Mouse (Mus musculus) MEL (cell line): ENCODE measurements around the gene Ppp1r8. TPM values are rescaled to one million over a fixed set of nuclear protein-coding genes. Genes with fewer than 3 reads are reported as not detected.

ENCODE experiments used
- DNase-seq: peaks from one replicate; pipeline ENCODE4 v3.0.0; 2011; ENCODE audit warnings: low read depth, low spot score
- H3K27ac ChIP-seq: 2 replicates; pipeline ENCODE4 v1.5.1; 2012; ENCODE audit warnings: low read depth, mild to moderate bottlenecking, control low read depth, low read length, moderate library complexity; ENCODE audit not compliant: control insufficient read depth
- H3K27me3 ChIP-seq, 2 experiments: fragments of 150-350 bp in 1 of 2; sonication (generic) in 1 of 2; 2 replicates each; pipeline ENCODE4 v1.6.1; 2012; ENCODE audit warnings: low read length in 2 of 2, mild to moderate bottlenecking in 2 of 2, improper control_type of control experiment in 1 of 2, moderate library complexity in 1 of 2; ENCODE audit not compliant: insufficient read depth in 2 of 2, control insufficient read depth in 1 of 2
- H3K36me3 ChIP-seq, 2 experiments: 2 replicates each; pipeline ENCODE4 v1.6.1; 2012 to 2014; ENCODE audit warnings: low read length in 2 of 2, improper control_type of control experiment in 1 of 2, inconsistent platforms in 1 of 2, mild to moderate bottlenecking in 1 of 2; ENCODE audit not compliant: insufficient read depth in 2 of 2, control insufficient read depth in 1 of 2
- H3K4me1 ChIP-seq, 2 experiments: fragments of 150-350 bp in 1 of 2; sonication (generic) in 1 of 2; 2 replicates each; pipeline ENCODE4 v1.6.1; 2012; ENCODE audit warnings: low read length in 2 of 2, improper control_type of control experiment in 1 of 2, mild to moderate bottlenecking in 1 of 2; ENCODE audit not compliant: insufficient read depth in 2 of 2, control insufficient read depth in 1 of 2
- H3K4me3 ChIP-seq, 2 experiments: fragments of 150-350 bp in 1 of 2; sonication (generic) in 1 of 2; 2 replicates each; pipeline ENCODE4 v1.5.1; 2012; ENCODE audit warnings: low read depth in 2 of 2, low read length in 2 of 2, mild to moderate bottlenecking in 2 of 2, moderate library complexity in 2 of 2, control low read depth in 1 of 2, improper control_type of control experiment in 1 of 2; ENCODE audit not compliant: control insufficient read depth in 1 of 2, insufficient read depth in 1 of 2
- H3K79me2 ChIP-seq: 2 replicates; pipeline ENCODE4 v1.6.1; 2012; ENCODE audit warnings: mild to moderate bottlenecking, low read length, moderate library complexity; ENCODE audit not compliant: control insufficient read depth, poor library complexity, insufficient read depth
- H3K9ac ChIP-seq: 2 replicates; pipeline ENCODE4 v1.6.1; 2012; ENCODE audit warnings: low read depth, mild to moderate bottlenecking, control low read depth, low read length, moderate library complexity; ENCODE audit not compliant: control insufficient read depth, poor library complexity, severe bottlenecking
- H3K9me3 ChIP-seq: fragments of 150-350 bp; sonication (generic); replicated peaks from 2 replicates; pipeline ENCODE4 v1.6.1; 2012; ENCODE audit warnings: mild to moderate bottlenecking, low read length, improper control_type of control experiment, moderate library complexity; ENCODE audit not compliant: insufficient read depth
- CHD1 ChIP-seq: IDR thresholded peaks from 2 replicates; pipeline ENCODE4 v1.6.1; 2012; ENCODE audit warnings: low read depth, mild to moderate bottlenecking, inconsistent platforms, low read length, improper control_type of control experiment
- CTCF ChIP-seq, 3 experiments: IDR thresholded peaks in 2 of 3; conservative IDR thresholded peaks in 1 of 3; 2 replicates each; pipeline ENCODE4 v1.5.1; 2011 to 2012; ENCODE audit warnings: low read length in 3 of 3, low read depth in 2 of 3, mild to moderate bottlenecking in 2 of 3, improper control_type of control experiment in 1 of 3, inconsistent platforms in 1 of 3, mixed read lengths in 1 of 3, moderate library complexity in 1 of 3; ENCODE audit not compliant: control insufficient read depth in 1 of 3, insufficient read depth in 1 of 3, poor library complexity in 1 of 3, severe bottlenecking in 1 of 3
- ELF1 ChIP-seq: IDR thresholded peaks from 2 replicates; pipeline ENCODE4 v1.6.1; 2014; ENCODE audit warnings: low read depth, mild to moderate bottlenecking, inconsistent platforms, low read length, improper control_type of control experiment, moderate library complexity
- GATA1 ChIP-seq: IDR thresholded peaks from 2 replicates; pipeline ENCODE4 v1.6.1; 2011; ENCODE audit warnings: low read depth, low read length, improper control_type of control experiment
- JUND ChIP-seq: IDR thresholded peaks from 2 replicates; pipeline ENCODE4 v1.6.1; 2011; ENCODE audit warnings: low read depth, mild to moderate bottlenecking, improper control_type of control experiment, low read length
- KAT2A ChIP-seq: conservative IDR thresholded peaks from 2 replicates; pipeline ENCODE4 v1.6.1; 2012; ENCODE audit warnings: low read depth, low read length, improper control_type of control experiment, inconsistent platforms
- MAFK ChIP-seq: IDR thresholded peaks from 2 replicates; pipeline ENCODE4 v1.6.1; 2011; ENCODE audit warnings: low read depth, mild to moderate bottlenecking, low read length, improper control_type of control experiment, borderline replicate concordance
- MAX ChIP-seq: IDR thresholded peaks from 2 replicates; pipeline ENCODE4 v1.6.1; 2011; ENCODE audit warnings: low read length, improper control_type of control experiment
- MAZ ChIP-seq: IDR thresholded peaks from 2 replicates; pipeline ENCODE4 v1.6.1; 2012; ENCODE audit warnings: low read depth, mild to moderate bottlenecking, inconsistent platforms, low read length, improper control_type of control experiment
- MEF2A ChIP-seq: IDR thresholded peaks from 2 replicates; pipeline ENCODE4 v1.6.1; 2014; ENCODE audit warnings: low read depth, mild to moderate bottlenecking, inconsistent platforms, low read length, improper control_type of control experiment; ENCODE audit not compliant: poor library complexity, insufficient replicate concordance, severe bottlenecking; ENCODE audit errors: extremely low read depth
- MXI1 ChIP-seq: IDR thresholded peaks from 2 replicates; pipeline ENCODE4 v1.6.1; 2011; ENCODE audit warnings: mild to moderate bottlenecking, low read depth, low read length, improper control_type of control experiment
- MYB ChIP-seq: IDR thresholded peaks from 2 replicates; pipeline ENCODE4 v1.6.1; 2011; ENCODE audit warnings: mild to moderate bottlenecking, low read depth, low read length, improper control_type of control experiment
- MYC ChIP-seq: IDR thresholded peaks from 2 replicates; pipeline ENCODE4 v1.6.1; 2011; ENCODE audit warnings: low read depth, mild to moderate bottlenecking, low read length, improper control_type of control experiment, moderate library complexity
- NELFE ChIP-seq: IDR thresholded peaks from 2 replicates; pipeline ENCODE4 v1.6.1; 2011; ENCODE audit warnings: low read depth, low read length, improper control_type of control experiment
- NRF1 ChIP-seq: IDR thresholded peaks from 2 replicates; pipeline ENCODE4 v1.6.1; 2014; ENCODE audit warnings: low read depth, mild to moderate bottlenecking, inconsistent platforms, low read length, improper control_type of control experiment, moderate library complexity; ENCODE audit not compliant: poor library complexity, insufficient read depth, severe bottlenecking
- POLR2A ChIP-seq, 2 experiments: IDR thresholded peaks; 2 replicates each; pipeline ENCODE4 v1.6.1; 2011 to 2012; ENCODE audit warnings: low read length in 2 of 2, mild to moderate bottlenecking in 2 of 2, control low read depth in 1 of 2, improper control_type of control experiment in 1 of 2, low read depth in 1 of 2, moderate library complexity in 1 of 2; ENCODE audit not compliant: control insufficient read depth in 1 of 2, insufficient read depth in 1 of 2, poor library complexity in 1 of 2
- POLR2AphosphoS5 ChIP-seq: IDR thresholded peaks from 2 replicates; pipeline ENCODE4 v1.6.1; 2012; ENCODE audit warnings: low read depth, borderline replicate concordance, mild to moderate bottlenecking, inconsistent platforms, low read length, moderate library complexity, mixed read lengths
- RCOR1 ChIP-seq: IDR thresholded peaks from 2 replicates; pipeline ENCODE4 v1.6.1; 2012; ENCODE audit warnings: low read depth, mild to moderate bottlenecking, inconsistent platforms, low read length, improper control_type of control experiment
- SIN3A ChIP-seq: IDR thresholded peaks from 2 replicates; pipeline ENCODE4 v1.6.1; 2012; ENCODE audit warnings: low read length, improper control_type of control experiment, inconsistent platforms
- TBP ChIP-seq: IDR thresholded peaks from 2 replicates; pipeline ENCODE4 v1.8.0; 2011; ENCODE audit warnings: low read depth, low read length, improper control_type of control experiment
- USF2 ChIP-seq, 2 experiments: IDR thresholded peaks; 2 replicates each; pipeline ENCODE4 v1.6.1; 2011 to 2012; ENCODE audit warnings: improper control_type of control experiment in 2 of 2, low read length in 2 of 2, borderline replicate concordance in 1 of 2, inconsistent platforms in 1 of 2, low read depth in 1 of 2, mild to moderate bottlenecking in 1 of 2; ENCODE audit not compliant: insufficient read depth in 1 of 2
- ZKSCAN1 ChIP-seq: IDR thresholded peaks from 2 replicates; pipeline ENCODE4 v1.6.1; 2012; ENCODE audit warnings: low read depth, mild to moderate bottlenecking, inconsistent platforms, low read length, improper control_type of control experiment, moderate library complexity
- ZMIZ1 ChIP-seq: IDR thresholded peaks from 2 replicates; pipeline ENCODE4 v1.6.1; 2012; ENCODE audit warnings: low read depth, mild to moderate bottlenecking, inconsistent platforms, low read length, improper control_type of control experiment, moderate library complexity
- polyA plus RNA-seq, 2 experiments: library from polyadenylated mRNA; stranded (reverse) in 1 of 2; unstranded in 1 of 2; fragments of >175 nt in 1 of 2; fragments of >200 nt in 1 of 2; gene quantifications; 2 replicates each; pipeline versions ENCODE4 v1.2.1 to v1.2.4; 2012; ENCODE audit warnings: low replicate concordance in 2 of 2, low read depth in 1 of 2; ENCODE audit not compliant: insufficient read length in 2 of 2, insufficient read depth in 1 of 2, missing spikeins in 1 of 2
- total RNA-seq: library from RNA; depleted of rRNA; stranded (reverse); fragments of 300-350 nt; gene quantifications from 2 replicates; pipeline ENCODE4 v1.2.3, GENCODE M21; 2012

Gene Ppp1r8
- total and polyA plus RNA-seq, 3 experiments: 83.6 to 103 TPM; not detected in 1

- TF ChIP-seq NELFE (no peak), POLR2AphosphoS5 (no peak), MXI1 (peak; percentile 75), MAX (peak; percentile 32), ZMIZ1 (no peak), MYC (peak; percentile 51; the same call in 1 of the 2 replicates), GATA1 (no peak), SIN3A (peak; percentile 61), ELF1 (peak; percentile 56; the same call in 1 of the 2 replicates)
- TF ChIP-seq, all 39 proteins: peak for 5
- H3K27ac ChIP-seq: peak overlapping the region; percentile 83
- peak; percentile 73 for DNase-seq
These were observed 575 bp downstream of the Ppp1r8 start for GRCm38 (mm10) chr4:132842281-132842906.

GRCm38 (mm10) chr4:132841493-132841892 is 1.5 kb downstream of the Ppp1r8 start:
- peak; percentile 39 for DNase-seq
- peaks cover 22% of the 10 kb centered on the region in 2 experiments for H3K36me3 ChIP-seq
- H3K9me3 ChIP-seq: no peaks in the 10 kb centered on the region
- no peak overlapping the region for H3K27ac ChIP-seq
- no peaks in the 10 kb centered on the region for H3K27me3 ChIP-seq
- peaks cover 13 to 15% of the 10 kb centered on the region in 2 experiments for H3K4me1 ChIP-seq
- H3K9ac ChIP-seq: peak overlapping the region; percentile 96
- TF ChIP-seq JUND (no peak), CHD1 (0 out of 2 replicates have a peak, but pooled peaks have one; percentile 36), RCOR1 (peak; percentile 77), MXI1 (no peak)
- H3K4me3 ChIP-seq: peak overlapping the region; percentile 81 to 96
- peaks cover 34% of the 10 kb centered on the region for H3K79me2 ChIP-seq

More at GRCm38 (mm10) chr4:132842281-132842906, 575 bp downstream of the Ppp1r8 start:
- Histone ChIP-seq H3K9ac (peak overlapping the region; percentile 96), H3K9me3 (no peaks in the 10 kb centered on the region), H3K36me3 (peaks cover 14 to 22% of the 10 kb centered on the region in 2 experiments), H3K79me2 (peaks cover 32% of the 10 kb centered on the region), H3K4me1 (peaks cover 13 to 15% of the 10 kb centered on the region in 2 experiments), H3K27me3 (no peaks in the 10 kb centered on the region), H3K4me3 (peak overlapping the region; percentile 81 to 96)

GRCm38 (mm10) chr4:132823614-132824366 is 19.2 kb downstream of the Ppp1r8 start:
- Histone ChIP-seq H3K27me3 (no peaks in the 10 kb centered on the region), H3K79me2 (no peaks in the 10 kb centered on the region), H3K4me3 (no peak overlapping the region), H3K9ac (no peak overlapping the region), H3K36me3 (no peaks in the 10 kb centered on the region; a peak in 2 of 4 replicates), H3K9me3 (no peaks in the 10 kb centered on the region), H3K4me1 (no peaks in the 10 kb centered on the region), H3K27ac (no peak overlapping the region)
- DNase-seq: peak; percentile 86
- TF ChIP-seq MAFK (0 out of 2 replicates have a peak, but pooled peaks have one; percentile 8), MYB (no peak), CTCF (IDR thresholded peaks at IDR 0.05 in 2 of 3, conservative IDR thresholded peaks at IDR 0.05 in 1 of 3; ENCODE audit: control insufficient read depth in 1 of 3, insufficient read depth in 1 of 3, low read depth in 2 of 3, low read length in 3 of 3, poor library complexity in 1 of 3, severe bottlenecking in 1 of 3) (peak; percentile 94 to 99 (median 95)), TBP (0 out of 2 replicates have a peak, but pooled peaks have one; percentile 33), USF2 (IDR thresholded peaks at IDR 0.05; ENCODE audit: borderline replicate concordance in 1 of 2, insufficient read depth in 1 of 2, low read depth in 1 of 2, low read length in 2 of 2) (no peak), ZKSCAN1 (no peak), POLR2A (IDR thresholded peaks at IDR 0.05; ENCODE audit: control insufficient read depth in 1 of 2, insufficient read depth in 1 of 2, low read depth in 1 of 2, low read length in 2 of 2, poor library complexity in 1 of 2) (no peak), MEF2A (no peak), ELF1 (no peak), MAZ (no peak), KAT2A (no peak), NRF1 (no peak)
